Comparison of ENCODE assay signal across 7 mouse cellular contexts in genomic region chr4:133090720-133091458, GRCm38 (mm10). TPM values are rescaled to one million over a fixed set of nuclear protein-coding genes. Genes with fewer than 3 reads are reported as not detected.
DNase-seq lines count a peak whose midpoint lies in the region; ATAC-seq lines count a peak whose summit lies in the region.

No protein-coding gene starts in this region.

- peak; percentile 29 for DNase-seq in neural tube, embryonic 11.5 days (ENCODE audit: low spot score)
- DNase-seq in neural tube, embryonic 10.5 days (ENCODE audit: extremely low spot score, low spot score): no peak
- DNase-seq in hindbrain, embryonic 10.5 days (ENCODE audit: low spot score): no peak
- no peak for DNase-seq in adipocyte (ENCODE audit: low spot score)

- H3K4me3 ChIP-seq in neural tube, embryonic 11.5 days (ENCODE audit: low read depth, low read length): no peak overlapping the region
- H3K4me3 ChIP-seq in embryonic facial prominence, embryonic 15.5 days (replicated peaks): no peak overlapping the region
- peak overlapping the region; percentile 7; the same call in 1 of the 2 replicates for H3K4me3 ChIP-seq in hindbrain, embryonic 10.5 days
- H3K4me3 ChIP-seq in limb, embryonic 15.5 days: 0 out of 2 replicates have a peak overlapping the region, but pooled peaks have one; percentile 3
- no peak overlapping the region for H3K4me3 ChIP-seq in neural tube, embryonic 13.5 days

- H3K27me3 ChIP-seq in neural tube, embryonic 11.5 days (ENCODE audit: control insufficient read depth, insufficient read depth, low read length): no peaks in the 10 kb centered on the region
- H3K27me3 ChIP-seq in embryonic facial prominence, embryonic 15.5 days: no peaks in the 10 kb centered on the region
- H3K27me3 ChIP-seq in hindbrain, embryonic 10.5 days (ENCODE audit: insufficient read depth, poor library complexity, severe bottlenecking): peaks cover 63% of the 10 kb centered on the region
- H3K27me3 ChIP-seq in limb, embryonic 15.5 days: no peaks in the 10 kb centered on the region
- peaks cover 8% of the 10 kb centered on the region; the same call in 1 of the 2 replicates for H3K27me3 ChIP-seq in neural tube, embryonic 13.5 days

- H3K27ac ChIP-seq in neural tube, embryonic 11.5 days (ENCODE audit: low read depth, low read length): peak overlapping the region; percentile 53
- H3K27ac ChIP-seq in embryonic facial prominence, embryonic 15.5 days (replicated peaks): peak overlapping the region; percentile 95
- peak overlapping the region; percentile 73 for H3K27ac ChIP-seq in hindbrain, embryonic 10.5 days
- H3K27ac ChIP-seq in limb, embryonic 15.5 days: peak overlapping the region; percentile 94
- peak overlapping the region; percentile 92 for H3K27ac ChIP-seq in neural tube, embryonic 13.5 days (replicated peaks)

- no peaks in the 10 kb centered on the region for H3K9me3 ChIP-seq in neural tube, embryonic 11.5 days (ENCODE audit: control insufficient read depth, low read length)
- H3K9me3 ChIP-seq in embryonic facial prominence, embryonic 15.5 days (replicated peaks): no peaks in the 10 kb centered on the region
- no peaks in the 10 kb centered on the region for H3K9me3 ChIP-seq in hindbrain, embryonic 10.5 days
- H3K9me3 ChIP-seq in limb, embryonic 15.5 days: no peaks in the 10 kb centered on the region
- no peaks in the 10 kb centered on the region for H3K9me3 ChIP-seq in neural tube, embryonic 13.5 days

- no peaks in the 10 kb centered on the region for H3K36me3 ChIP-seq in neural tube, embryonic 11.5 days (ENCODE audit: control insufficient read depth, insufficient read depth, low read length)
- H3K36me3 ChIP-seq in embryonic facial prominence, embryonic 15.5 days: no peaks in the 10 kb centered on the region
- no peaks in the 10 kb centered on the region for H3K36me3 ChIP-seq in hindbrain, embryonic 10.5 days
- H3K36me3 ChIP-seq in limb, embryonic 15.5 days: no peaks in the 10 kb centered on the region
- no peaks in the 10 kb centered on the region for H3K36me3 ChIP-seq in neural tube, embryonic 13.5 days

- no peak overlapping the region for H3K4me2 ChIP-seq in neural tube, embryonic 11.5 days (ENCODE audit: low read depth)
- peak overlapping the region; percentile 37 for H3K4me2 ChIP-seq in embryonic facial prominence, embryonic 15.5 days (replicated peaks)
- H3K4me2 ChIP-seq in limb, embryonic 15.5 days: peak overlapping the region; percentile 37
- peak overlapping the region; percentile 22; the same call in 1 of the 2 replicates for H3K4me2 ChIP-seq in neural tube, embryonic 13.5 days

- peak overlapping the region; percentile 10; the same call in 1 of the 2 replicates for H3K9ac ChIP-seq in neural tube, embryonic 11.5 days (ENCODE audit: low read length)
- H3K9ac ChIP-seq in embryonic facial prominence, embryonic 15.5 days: no peak overlapping the region
- 0 out of 2 replicates have a peak overlapping the region, but pooled peaks have one; percentile 10 for H3K9ac ChIP-seq in limb, embryonic 15.5 days
- H3K9ac ChIP-seq in neural tube, embryonic 13.5 days: peak overlapping the region; percentile 50

- no peak for ATAC-seq in neural tube, embryonic 11.5 days (ENCODE audit: insufficient read depth, low FRiP score, low TSS enrichment)
- peak; percentile 70 for ATAC-seq in embryonic facial prominence, embryonic 15.5 days (ENCODE audit: insufficient number of reproducible peaks, low FRiP score, low TSS enrichment, low read depth)
- ATAC-seq in limb, embryonic 15.5 days (ENCODE audit: insufficient number of reproducible peaks, low FRiP score, low TSS enrichment, low read depth): peak; percentile 74
- ATAC-seq in neural tube, embryonic 13.5 days (ENCODE audit: low read depth): peak; percentile 10

- 48% methylated on average over 18 of the region's 18 CpGs for WGBS in neural tube, embryonic 11.5 days
- 5% methylated on average over 18 of the region's 18 CpGs for WGBS in embryonic facial prominence, embryonic 15.5 days
- 45% methylated on average over 18 of the region's 18 CpGs for WGBS in hindbrain, embryonic 10.5 days
- 7% methylated on average over 18 of the region's 18 CpGs for WGBS in limb, embryonic 15.5 days
- 46% methylated on average over 18 of the region's 18 CpGs for WGBS in neural tube, embryonic 13.5 days

- H3K4me1 ChIP-seq in neural tube, embryonic 11.5 days (ENCODE audit: control insufficient read depth, insufficient read depth, low read length): peaks cover 37% of the 10 kb centered on the region
- H3K4me1 ChIP-seq in embryonic facial prominence, embryonic 15.5 days: peaks cover 90% of the 10 kb centered on the region
- peaks cover 81% of the 10 kb centered on the region for H3K4me1 ChIP-seq in hindbrain, embryonic 10.5 days (replicated peaks)
- H3K4me1 ChIP-seq in limb, embryonic 15.5 days: peaks cover 87% of the 10 kb centered on the region
- H3K4me1 ChIP-seq in neural tube, embryonic 13.5 days (replicated peaks): peaks cover 83% of the 10 kb centered on the region

RNA-seq across cellular contexts. Expression of gene Wasf2, which starts 39.4 kb away (rescaled TPM):
- 33.0 and 39.0 TPM in 2 replicates for polyA plus RNA-seq in neural tube, embryonic 11.5 days (2014; fragmentation: Nextera tagmentation; extraction: Ambion mirVana)
- 116 and 118 TPM in 2 replicates for polyA plus RNA-seq in embryonic facial prominence, embryonic 15.5 days (2015; fragmentation: Nextera tagmentation; extraction: Ambion mirVana)
- polyA plus RNA-seq in hindbrain, embryonic 10.5 days (2016; fragmentation: Nextera tagmentation; extraction: Ambion mirVana): 42.1 and 67.1 TPM in 2 replicates
- 117 and 129 TPM in 2 replicates for polyA plus RNA-seq in limb, embryonic 15.5 days (2015; fragmentation: Nextera tagmentation; extraction: Ambion mirVana)
- 34.0 and 36.5 TPM in 2 replicates for polyA plus RNA-seq in neural tube, embryonic 13.5 days (2015; fragmentation: Nextera tagmentation; extraction: Ambion mirVana)

Comparison
In these comparisons a context has a peak if more than half of its experiments do, and no peak if none do; other contexts are left out.
1. H3K4me3 ChIP-seq: peak in hindbrain, embryonic 10.5 days (single experiment) and limb, embryonic 15.5 days (single experiment); none in neural tube, embryonic 11.5 days (single experiment), embryonic facial prominence, embryonic 15.5 days (single experiment) and neural tube, embryonic 13.5 days (single experiment).
2. Peak in every context shown above with its lines, with median percentiles within 50 percentile points of each other: H3K27ac ChIP-seq.